Mouse (Mus musculus) layer of hippocampus, postnatal 14 days (tissue): Measurements from ENCODE around the gene Lamtor3. TPM values are rescaled to one million over a fixed set of nuclear protein-coding genes. Genes with fewer than 3 reads are reported as not detected.
A peak's percentile ranks its signal among the peaks of the same experiment; 100 is the strongest.
"Not testable (repeated sequence)": the region's sequence is repeated elsewhere in the genome, so short reads cannot be mapped to it uniquely, and the experiment has no call there.

ENCODE experiments used
- DNase-seq, 2 experiments: peaks; one replicate each; pipeline ENCODE4 v3.0.0; 2021 to 2022; ENCODE audit warnings: low spot score in 2 of 2, mixed read lengths in 1 of 2
- long read RNA-seq, 2 experiments: library from polyadenylated mRNA; stranded (forward); transcript quantifications; one replicate each; pipeline ENCODE4 v2.0.0; 2021
- total RNA-seq, 2 experiments: library from RNA; stranded (reverse); gene quantifications; 2 replicates each; pipeline ENCODE4 v1.2.3; 2021

Gene Lamtor3
- 10 to 100 TPM; 62.9 to 65.8 TPM for total RNA-seq
- long read RNA-seq, experiment 1, transcript Lamtor3-201 (7 exons, 1,295 nt): major isoform, 50 of 71 reads
- long read RNA-seq, experiment 1, partial matches to known transcripts: 15 of 71 reads
- long read RNA-seq, experiment 1, other reads (novel, unspliced or antisense): 4 of 71 reads
- long read RNA-seq, experiment 2, transcript Lamtor3-208 (1 exons, 2,726 nt): minor isoform, 7 of 100 reads
- long read RNA-seq, experiment 2, transcript Lamtor3-201 (7 exons, 1,295 nt): major isoform, 65 of 100 reads
- long read RNA-seq, experiment 2, partial matches to known transcripts: 25 of 100 reads
- long read RNA-seq, experiment 2, other reads (novel, unspliced or antisense): 2 of 100 reads

DNA sequence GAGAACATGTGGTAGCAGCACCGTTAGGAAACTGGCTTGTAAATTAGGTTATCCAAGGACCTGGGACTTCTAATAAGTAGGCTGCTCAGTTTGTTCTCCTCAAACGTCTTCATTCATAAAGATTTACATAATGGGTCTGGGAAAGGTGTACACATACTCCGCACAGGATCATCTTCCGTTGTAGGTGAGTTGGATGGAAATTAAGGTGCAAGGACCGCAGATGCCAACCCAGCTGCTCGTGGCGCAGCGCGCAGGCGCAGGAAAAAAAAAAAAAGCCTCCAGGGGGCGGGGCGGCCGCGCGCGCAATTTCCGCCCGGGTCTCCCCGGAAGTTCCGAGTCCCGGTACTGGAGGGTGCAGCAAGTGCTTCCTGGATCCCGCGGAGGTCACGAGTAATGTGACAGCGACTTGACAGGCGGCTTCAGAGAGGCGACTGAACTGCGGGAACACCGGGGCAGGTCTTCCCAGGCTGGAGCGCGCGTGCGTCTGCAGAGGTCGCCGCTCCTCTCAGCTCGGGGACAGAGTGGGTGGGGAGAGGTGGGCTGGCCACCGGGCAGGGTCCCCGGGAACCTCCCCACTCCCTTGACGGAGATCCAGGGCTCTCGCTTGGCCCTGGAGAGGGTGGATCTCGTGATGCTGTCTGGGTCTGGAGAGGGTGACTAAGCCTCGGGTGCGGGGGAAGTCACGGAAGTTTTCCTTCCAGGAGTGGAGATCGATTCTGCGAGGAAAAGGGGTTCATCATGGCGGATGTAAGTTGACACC lies at the start of gene Lamtor3:
TSS of gene Lamtor3 (plus strand) at position 335 of the 760 bp plus-strand sequence.
- peak; percentile 81 to 91 for DNase-seq

DNA sequence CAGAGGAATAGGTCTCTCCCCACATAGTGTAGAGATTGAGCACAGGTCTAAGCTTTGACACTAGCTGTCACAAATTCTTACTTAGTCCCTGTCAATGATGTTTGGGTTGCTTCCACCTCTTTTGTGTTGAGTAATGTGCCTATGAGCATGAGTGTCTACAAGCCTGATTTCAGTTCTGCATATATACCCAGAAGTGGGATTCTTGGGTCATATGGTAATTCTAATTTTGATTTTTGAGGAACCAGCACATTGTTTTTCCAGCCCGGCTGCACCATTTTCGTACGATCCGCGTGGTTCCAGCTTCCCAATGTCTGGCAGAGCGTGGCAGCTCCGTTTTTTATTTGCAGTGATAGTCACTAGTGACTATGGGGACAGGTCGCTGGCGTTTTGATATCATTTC lies 48.9 kb upstream of the Lamtor3 start:
- DNase-seq: no peak

DNA sequence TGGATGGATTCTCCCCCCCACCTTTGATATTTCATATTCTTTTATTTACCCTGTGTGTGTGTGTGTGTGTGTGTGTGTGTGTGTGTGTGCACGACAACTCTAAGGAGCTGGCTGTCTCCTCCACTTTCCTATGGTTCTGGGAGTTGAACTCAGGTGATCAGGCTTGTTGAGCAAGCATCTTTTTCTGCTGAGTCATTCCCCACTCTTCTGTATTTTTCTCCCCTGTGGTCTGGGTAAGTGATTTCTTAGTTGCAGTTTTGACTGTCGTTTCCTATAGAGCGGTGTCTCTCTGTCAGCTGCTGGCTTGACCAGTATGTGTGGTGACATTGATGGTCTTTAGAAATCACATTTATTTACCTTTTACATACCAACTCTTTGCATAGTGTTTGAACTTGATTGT lies 39.0 kb upstream of the Lamtor3 start:
- DNase-seq: no peak

DNA sequence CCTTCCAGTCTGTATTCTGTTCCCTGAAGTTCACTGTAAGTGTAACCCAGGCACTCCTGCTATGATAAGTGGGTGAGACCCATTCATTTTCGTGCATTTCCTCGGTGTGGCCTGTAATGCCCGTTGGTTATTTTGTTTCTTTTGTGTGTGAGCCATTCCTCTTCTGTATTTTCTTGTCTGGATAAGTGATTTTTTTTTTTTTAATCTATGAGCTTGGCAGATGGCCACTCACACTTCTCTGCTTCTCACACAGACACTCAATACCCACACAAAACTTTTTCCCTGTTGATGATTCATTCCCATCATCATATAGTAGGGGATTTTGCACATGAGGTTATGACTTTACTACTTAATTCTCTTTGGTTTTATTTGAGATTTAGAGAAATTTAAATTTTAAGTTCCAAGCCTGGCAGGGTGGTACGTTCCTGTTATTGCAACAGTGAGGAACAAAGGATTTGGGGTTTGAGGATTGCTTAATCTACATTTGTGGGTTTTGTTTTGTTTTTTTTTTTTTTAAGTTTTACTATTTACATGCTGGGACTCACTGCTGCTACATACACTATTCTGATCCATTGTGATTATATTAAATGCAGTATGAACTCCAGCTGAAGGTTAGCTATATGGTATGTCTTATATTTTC lies 38.1 kb upstream of the Lamtor3 start:
- no peak for DNase-seq

DNA sequence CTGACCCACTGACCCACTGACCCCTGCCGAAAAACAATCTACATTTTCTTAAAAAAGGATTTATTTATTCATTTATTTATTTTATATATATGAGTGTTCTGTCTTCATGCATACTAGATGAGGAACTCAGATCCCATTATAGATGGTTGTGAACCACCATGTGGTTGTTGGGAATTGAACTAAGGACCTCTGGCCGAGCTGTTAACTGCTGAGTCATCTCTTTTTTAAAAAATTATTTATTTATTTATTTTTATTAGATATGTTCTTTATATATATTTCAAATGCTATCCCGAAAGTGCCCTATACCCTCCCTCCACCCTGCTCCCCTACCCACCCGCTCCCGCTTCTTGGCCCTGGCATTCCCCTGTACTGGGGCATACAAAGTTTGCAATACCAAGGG lies 37.2 kb upstream of the Lamtor3 start:
- DNase-seq: no peak

DNA sequence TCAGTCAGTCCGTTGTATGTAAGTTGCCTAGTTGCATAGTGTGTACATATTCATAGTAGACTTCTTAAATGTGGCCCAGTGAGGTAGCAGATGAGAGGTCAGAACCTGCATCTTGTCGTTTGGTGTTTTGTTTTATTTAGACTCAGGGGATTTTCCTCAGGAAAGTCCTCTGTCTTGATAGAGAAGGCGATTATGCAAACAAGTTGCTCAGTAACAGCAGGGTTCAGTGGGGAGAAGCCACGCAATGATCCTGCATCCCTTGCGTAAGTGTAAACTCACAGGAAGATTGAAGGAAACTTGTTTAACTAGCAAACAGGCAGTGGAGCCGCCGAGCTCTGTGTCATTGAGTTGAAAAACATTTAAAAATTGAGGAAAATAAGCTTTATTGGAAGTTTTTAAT lies 30.3 kb upstream of the Lamtor3 start:
- no peak for DNase-seq

DNA sequence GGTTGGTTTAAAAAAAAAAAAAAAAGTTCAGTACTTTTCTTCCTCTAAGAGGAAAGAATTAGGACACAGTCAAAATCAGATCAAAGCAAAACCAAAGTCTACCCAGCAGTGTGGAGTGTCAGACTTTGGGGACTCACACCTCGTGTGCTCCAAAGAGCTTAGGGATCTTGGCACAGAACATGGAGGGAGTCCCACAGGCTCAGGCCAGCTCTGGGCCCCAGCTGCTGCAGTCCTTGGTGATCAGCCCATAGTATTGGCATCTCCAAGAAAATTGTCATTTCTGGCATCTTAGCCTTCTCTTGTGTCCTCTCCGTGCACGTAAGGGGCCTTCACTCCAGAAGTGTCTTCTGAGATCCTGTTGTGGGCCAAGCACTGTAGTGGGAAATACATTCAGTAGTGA lies 27.2 kb upstream of the Lamtor3 start:
- no peak for DNase-seq

DNA sequence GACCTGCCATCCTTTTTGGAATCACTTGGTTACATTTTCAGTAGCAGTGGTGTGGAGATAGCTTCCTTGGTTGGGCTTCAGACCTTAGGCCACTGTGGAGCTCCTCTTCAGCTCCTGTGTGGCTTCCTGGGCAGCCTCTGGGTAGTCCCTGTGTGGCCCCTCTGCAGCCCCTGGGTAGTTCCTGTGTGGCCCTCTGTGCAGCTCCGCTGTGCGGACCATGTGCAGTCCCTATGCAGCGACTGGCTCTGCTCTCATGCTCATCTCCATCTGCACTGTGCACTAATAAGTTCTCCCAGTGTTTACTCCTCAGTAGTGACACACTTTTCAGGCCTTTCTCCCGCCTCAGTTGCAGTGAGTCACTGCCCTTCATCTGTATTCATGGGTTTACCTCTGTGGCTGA lies 26.2 kb upstream of the Lamtor3 start:
- no peak for DNase-seq

DNA sequence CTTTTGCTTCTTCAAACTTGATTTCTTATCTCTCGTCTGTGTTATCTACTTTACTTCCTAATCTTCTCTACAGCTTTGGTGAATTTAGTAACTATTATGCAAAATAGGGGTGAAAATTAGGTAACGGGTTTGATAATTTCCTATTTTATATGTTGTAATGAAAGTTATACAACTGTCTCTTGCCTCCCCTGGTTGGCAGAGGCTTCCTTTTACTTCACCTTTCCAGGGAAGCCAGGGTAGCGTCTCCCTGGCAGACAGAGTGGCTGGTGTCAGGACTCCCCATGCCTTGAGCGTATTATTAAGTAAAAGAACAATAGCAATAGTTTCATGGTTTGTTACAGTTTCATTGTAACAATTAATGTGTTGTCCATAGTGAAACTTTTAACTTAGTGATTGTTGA lies 24.5 kb upstream of the Lamtor3 start:
- DNase-seq: no peak

DNA sequence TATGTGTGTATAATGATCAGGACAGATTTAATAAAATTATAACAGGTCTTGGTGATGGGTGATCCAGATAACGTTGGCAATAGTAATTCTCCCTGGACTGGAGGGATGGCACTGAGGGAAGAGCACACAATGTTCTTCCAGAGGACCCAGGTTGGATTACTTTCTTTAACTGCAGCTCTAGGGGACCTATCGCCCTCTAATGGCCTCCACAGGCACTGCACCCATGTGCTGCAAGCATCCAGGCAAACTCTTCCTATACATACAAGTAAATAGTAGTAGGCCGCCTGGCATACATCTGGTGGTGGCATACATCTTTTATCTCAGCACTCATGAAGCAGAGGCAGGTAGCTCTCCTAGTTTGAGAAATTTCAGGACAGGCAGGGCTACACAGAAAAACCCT lies 23.1 kb upstream of the Lamtor3 start:
- no peak for DNase-seq

DNA sequence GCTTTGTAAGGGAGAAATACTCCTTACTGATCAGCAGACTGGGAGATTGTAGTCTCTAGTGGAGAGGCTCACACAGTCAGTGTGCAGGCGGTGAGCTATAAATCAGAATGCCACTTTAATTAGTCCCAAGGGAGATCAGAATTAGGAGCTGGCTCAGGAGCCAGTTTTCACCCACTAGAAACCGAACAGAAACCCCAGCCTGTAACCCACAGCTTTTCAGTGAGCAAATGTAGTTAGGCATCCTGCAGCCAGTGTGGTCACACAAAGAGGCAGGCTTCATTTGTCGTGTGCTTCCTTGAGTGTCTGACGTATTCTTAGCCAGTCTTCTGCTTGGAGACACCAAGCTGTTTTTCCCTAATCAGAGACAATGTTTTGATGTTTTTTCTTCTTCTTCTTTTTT lies 21.9 kb upstream of the Lamtor3 start:
- no peak for DNase-seq

DNA sequence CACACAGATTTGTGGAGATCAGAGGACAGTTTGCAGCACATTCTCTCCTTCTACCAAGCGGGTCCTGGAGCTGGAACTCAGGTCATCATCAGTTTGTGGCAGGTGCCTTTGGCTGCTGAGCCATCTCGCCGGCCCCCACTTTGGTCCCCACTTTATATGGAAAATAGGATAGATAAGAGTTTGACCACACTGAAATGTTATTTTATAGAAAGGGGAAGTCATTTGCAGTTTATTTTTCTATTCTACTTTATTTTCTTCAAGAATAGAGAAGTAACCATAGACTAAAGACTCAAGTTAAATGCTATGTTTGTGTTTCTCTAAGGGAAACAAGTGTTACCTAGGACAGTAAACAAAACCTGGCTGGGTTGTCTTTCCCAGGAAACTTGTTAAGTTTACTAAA lies 21.4 kb upstream of the Lamtor3 start:
- DNase-seq: no peak

DNA sequence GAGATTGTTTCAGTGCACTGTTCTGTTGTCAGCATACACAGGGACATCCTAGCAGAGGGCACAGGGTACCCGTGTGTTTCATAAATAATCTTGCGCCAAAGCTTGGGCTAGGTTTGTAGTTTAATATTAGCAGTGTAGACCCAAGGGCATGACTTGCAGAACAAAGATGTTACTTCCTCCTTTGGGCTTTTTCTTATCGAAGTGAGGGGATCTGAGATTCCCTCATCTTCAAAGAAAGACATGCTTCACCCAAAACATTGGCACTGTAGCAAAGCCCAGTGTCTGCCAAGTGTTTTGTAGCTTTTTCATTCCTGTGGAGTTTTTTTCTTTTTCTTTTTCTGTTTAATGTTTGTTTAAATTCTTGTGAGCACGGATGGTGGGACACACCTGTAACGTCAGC lies 20.6 kb upstream of the Lamtor3 start:
- no peak for DNase-seq

DNA sequence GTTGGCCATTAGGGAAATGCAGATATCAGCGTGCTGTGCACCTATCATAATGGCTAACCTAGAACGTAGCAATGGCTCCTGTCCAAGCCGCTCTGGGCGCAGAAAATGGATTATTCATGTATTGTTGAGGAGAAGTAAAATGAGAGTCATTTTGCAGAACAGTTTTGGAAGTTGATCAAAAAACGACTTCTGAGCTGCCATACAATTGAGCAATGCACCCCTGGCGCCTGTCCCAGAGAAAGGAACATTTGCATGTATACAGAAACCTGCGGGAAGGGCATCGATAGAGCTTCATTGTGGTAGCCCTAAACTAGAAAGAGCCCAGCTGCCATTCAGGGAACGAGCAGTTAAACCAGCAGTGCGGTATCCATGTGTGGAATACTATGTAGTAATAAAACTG lies 18.2 kb upstream of the Lamtor3 start:
- peak in 1 of 2 experiments; percentile 15 for DNase-seq

DNA sequence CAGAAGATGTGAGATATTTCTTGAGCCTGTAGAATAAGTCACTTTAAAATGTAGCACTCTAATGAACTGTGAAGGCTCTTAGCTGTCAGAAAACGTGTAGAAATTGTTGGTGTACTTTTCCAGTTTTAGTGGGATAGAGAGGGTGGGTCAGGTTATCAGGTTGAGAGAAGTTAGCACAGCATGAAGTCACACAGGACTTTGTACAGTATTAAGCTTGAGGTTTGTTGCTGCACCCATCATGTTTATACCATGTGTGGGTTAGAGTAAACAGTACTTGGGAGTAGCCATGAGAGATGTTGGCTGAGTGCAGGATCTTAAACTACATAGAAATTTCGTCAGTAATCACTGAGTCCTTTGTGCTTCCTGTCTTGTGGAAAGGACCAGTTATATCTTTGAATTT lies 5.2 kb upstream of the Lamtor3 start:
- no peak for DNase-seq

DNA sequence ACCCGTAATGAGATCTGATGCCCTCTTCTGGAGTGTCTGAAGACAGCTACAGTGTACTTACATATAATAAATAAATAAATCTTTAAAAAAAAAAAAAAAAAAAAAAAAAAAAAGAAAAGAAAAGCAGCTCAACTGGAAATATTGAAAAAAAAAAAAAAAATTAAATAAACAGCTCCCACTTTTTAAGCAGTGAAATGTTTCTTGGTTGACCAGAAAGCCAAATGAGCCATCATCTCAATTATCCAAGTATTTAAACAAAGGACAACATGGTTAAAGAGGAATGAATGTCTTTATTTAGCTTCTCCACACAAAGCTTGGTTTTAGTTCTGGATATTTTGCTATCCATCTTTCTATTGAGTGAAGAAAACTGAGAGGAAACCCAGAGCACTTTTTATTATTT lies 3.7 kb upstream of the Lamtor3 start:
- DNase-seq: not testable (repeated sequence)

DNA sequence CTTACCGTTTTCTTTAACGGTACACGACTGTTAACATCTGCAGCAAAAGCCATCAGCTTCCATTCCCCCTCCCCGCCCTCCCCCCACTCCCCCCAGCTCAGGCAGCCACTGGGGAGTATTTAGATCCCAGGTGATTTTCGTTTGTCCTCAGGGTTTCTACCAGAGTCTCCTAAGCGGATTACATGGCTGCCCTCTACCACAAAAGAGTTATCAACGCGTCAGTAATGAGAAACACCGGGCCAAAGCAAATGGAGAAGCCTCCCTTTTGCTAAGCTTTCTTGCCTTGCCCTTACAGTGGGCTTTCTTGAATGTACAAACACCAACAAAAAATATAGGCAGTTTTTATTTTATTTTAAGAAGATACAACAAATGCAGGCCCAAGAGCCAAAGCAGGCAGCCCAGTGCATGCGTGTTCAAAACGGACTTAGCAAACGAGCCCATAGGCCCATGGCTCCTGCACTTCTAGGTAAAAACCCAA lies 573 bp upstream of the Lamtor3 start:
- no peak for DNase-seq

DNA sequence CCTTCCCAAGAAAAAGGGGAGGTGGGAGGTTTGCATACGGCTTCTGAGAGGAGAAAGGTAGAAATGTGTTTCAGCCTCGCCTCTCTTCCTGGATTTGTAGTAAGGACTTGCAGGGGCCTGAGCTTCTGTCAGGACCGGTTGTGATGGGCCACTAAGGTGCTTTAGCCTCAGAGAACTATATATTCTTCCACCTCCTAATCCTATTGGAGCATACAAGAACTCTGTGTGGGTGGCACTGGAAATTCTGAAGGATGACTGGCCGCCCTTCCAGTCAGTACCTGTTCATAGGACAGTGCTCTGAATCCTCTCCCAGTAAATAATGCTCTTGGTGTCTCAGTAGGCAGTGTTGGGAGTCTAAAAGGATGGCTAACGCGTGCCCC lies 616 bp downstream of the Lamtor3 start:
- DNase-seq: peak; percentile 13 to 16

DNA sequence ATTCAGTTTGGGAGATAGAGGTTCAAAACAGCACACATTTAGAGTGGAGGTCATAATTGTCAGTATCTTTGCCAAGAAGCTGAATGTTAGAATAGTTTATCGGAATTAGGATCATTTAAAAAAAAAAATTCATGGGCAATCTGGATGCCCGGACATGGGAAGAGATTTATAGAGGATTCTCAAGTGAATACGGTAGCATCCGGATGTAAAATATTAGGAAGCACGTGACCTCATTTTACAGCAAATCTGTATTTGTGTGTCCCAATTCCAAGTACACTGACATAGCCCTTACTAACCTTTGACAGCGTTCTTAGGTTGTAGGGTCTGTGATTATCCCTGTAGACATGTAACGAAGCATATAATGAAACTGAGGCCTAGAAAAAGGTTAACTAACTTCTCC lies 1.1 kb downstream of the Lamtor3 start:
- DNase-seq: no peak

DNA sequence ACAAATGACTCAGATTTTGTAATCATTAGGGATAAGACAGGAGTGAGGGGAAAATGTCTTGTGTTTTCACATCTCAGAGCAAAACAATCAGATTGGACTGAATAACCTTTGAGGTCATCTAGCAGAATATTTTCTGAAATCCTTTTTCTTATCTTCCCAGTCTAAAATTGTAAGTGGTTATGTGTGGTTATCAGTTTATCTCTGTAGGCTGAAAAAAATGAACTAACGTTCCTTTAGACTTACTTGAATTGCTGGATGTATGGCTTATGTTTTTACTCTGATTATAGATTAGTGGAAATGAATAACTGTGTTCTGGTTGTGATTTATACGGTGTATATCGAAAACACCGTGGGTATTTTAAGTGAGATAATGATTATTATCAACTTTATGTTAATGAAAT lies 2.3 kb downstream of the Lamtor3 start:
- no peak for DNase-seq

DNA sequence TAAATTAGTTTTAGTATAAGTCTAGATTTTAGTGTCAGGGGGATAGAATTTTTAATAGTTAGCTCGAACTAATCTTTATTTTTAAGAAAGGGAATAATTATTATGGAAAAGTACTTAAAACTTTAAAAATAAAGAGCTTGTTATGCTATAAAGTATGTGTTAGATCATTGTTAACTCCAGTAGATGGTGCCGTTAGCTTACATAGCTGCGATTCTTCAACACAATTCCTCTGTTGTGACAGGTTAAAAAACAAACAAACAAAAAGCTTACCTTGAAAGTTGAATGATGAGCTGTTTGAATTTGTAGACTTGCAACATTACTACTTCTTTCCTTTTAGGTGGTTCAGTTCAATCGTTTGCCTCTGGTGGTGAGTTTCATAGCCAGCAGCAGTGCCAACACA lies 8.7 kb downstream of the Lamtor3 start:
- DNase-seq: no peak

DNA sequence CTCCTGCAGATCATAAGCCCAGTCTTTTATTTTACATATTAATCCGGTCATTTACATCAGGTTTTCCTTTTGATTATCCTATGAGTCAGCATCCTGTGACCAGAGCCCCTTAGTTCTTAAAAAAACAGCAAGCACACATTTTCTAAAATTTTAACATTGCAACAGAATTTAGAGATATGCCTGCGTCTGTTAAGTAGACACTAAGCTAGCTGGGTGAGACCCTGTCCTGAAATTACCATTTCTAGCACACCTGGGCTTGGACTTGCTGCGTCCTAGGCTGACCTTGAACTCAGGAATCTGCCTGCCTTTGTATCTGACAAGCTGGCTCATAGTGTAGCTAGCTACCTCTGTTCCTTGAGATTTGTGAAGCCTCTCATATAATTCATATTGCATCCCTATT lies 11.6 kb downstream of the Lamtor3 start:
- DNase-seq: no peak
